Mouse (Mus musculus) hindbrain, embryonic 10.5 days (tissue): ENCODE data around the gene Akap4. TPM values are rescaled to one million over a fixed set of nuclear protein-coding genes. Genes with fewer than 3 reads are reported as not detected.

ENCODE experiments used
- DNase-seq: peaks from one replicate; pipeline ENCODE4 v3.0.0-alpha.2; 2017; ENCODE audit warnings: low spot score
- H3K27ac ChIP-seq: fragments of 300-500 bp; sonication (generic); 2 replicates; pipeline ENCODE4 v1.5.1; 2016; ENCODE audit warnings: mild to moderate bottlenecking, moderate library complexity
- H3K27me3 ChIP-seq: fragments of 300-500 bp; sonication (generic); 2 replicates; pipeline ENCODE4 v1.6.1; 2016; ENCODE audit warnings: mild to moderate bottlenecking; ENCODE audit not compliant: poor library complexity, insufficient read depth, severe bottlenecking
- H3K36me3 ChIP-seq: fragments of 300-500 bp; sonication (generic); 2 replicates; pipeline ENCODE4 v1.6.1; 2016; ENCODE audit warnings: mild to moderate bottlenecking, moderate library complexity
- H3K4me1 ChIP-seq: fragments of 300-500 bp; sonication (generic); replicated peaks from 2 replicates; pipeline ENCODE4 v1.6.1; 2016; ENCODE audit warnings: mild to moderate bottlenecking
- H3K4me3 ChIP-seq: fragments of 300-500 bp; sonication (generic); 2 replicates; pipeline ENCODE4 v1.5.1; 2016; ENCODE audit warnings: mild to moderate bottlenecking, moderate library complexity
- H3K9me3 ChIP-seq: fragments of 300-500 bp; sonication (generic); 2 replicates; pipeline ENCODE4 v1.6.1; 2016; ENCODE audit warnings: mild to moderate bottlenecking, moderate library complexity
- WGBS: fragments of 180-500 bp; shearing (Covaris S2); methylation state at CpG from one replicate; pipeline ENCODE4 v1.1.7; 2016; 5-methylcytosine and 5-hydroxymethylcytosine counted together
- polyA plus RNA-seq: library from polyadenylated mRNA; unstranded; fragments of >200 nt; fragmentation: Nextera tagmentation; extraction: Ambion mirVana; gene quantifications from 2 replicates; pipeline ENCODE4 v1.2.1, GENCODE M21; 2016

Gene Akap4
- polyA plus RNA-seq, result not detected in 2 replicates

GRCm38 (mm10) chrX:7067219-7067618, at the start of gene Akap4:
Akap4 (plus strand) TSS chrX:7067519.
- no peaks in the 10 kb centered on the region for H3K4me1 ChIP-seq
- no peaks in the 10 kb centered on the region for H3K36me3 ChIP-seq
- H3K9me3 ChIP-seq, result peaks cover 15% of the 10 kb centered on the region
- WGBS, result 93% methylated on average over 1 of the region's 1 CpGs
- DNase-seq, result no peak
- H3K27ac ChIP-seq, result no peak within 1 kb of the TSS
- no peaks in the 10 kb centered on the region for H3K27me3 ChIP-seq
- H3K4me3 ChIP-seq, result no peak within 1 kb of the TSS

- no peak for DNase-seq
- Histone ChIP-seq H3K27ac (no peak within 1 kb of the TSS), H3K36me3 (no peaks in the 10 kb centered on the region), H3K4me3 (no peak within 1 kb of the TSS), H3K4me1 (no peaks in the 10 kb centered on the region), H3K9me3 (no peaks in the 10 kb centered on the region), H3K27me3 (no peaks in the 10 kb centered on the region)
- WGBS, result 95% methylated on average over 19 of the region's 19 CpGs
Observed at GRCm38 (mm10) chrX:7041519-7041918, 25.8 kb upstream of the Akap4 start, which contains the start of gene Ccnb3. Ccnb3 (minus strand) TSS chrX:7041619.

- H3K27ac ChIP-seq, result no peak overlapping the region
- H3K36me3 ChIP-seq, result no peaks in the 10 kb centered on the region
- H3K27me3 ChIP-seq, result no peaks in the 10 kb centered on the region
- DNase-seq, result no peak
- H3K4me1 ChIP-seq, result no peaks in the 10 kb centered on the region
- no peak overlapping the region for H3K4me3 ChIP-seq
- no peaks in the 10 kb centered on the region for H3K9me3 ChIP-seq
Observed at GRCm38 (mm10) chrX:7057056-7057455, 10.3 kb upstream of the Akap4 start.

GRCm38 (mm10) chrX:7057634-7058033, 9.7 kb upstream of the Akap4 start:
- Histone ChIP-seq H3K36me3 (no peaks in the 10 kb centered on the region), H3K9me3 (no peaks in the 10 kb centered on the region), H3K27me3 (no peaks in the 10 kb centered on the region), H3K4me3 (no peak overlapping the region), H3K27ac (no peak overlapping the region), H3K4me1 (no peaks in the 10 kb centered on the region)
- whole genome bisulfite sequencing, result 78% methylated on average over 2 of the region's 2 CpGs
- no peak for DNase-seq

GRCm38 (mm10) chrX:7064109-7064508, 3.2 kb upstream of the Akap4 start:
- H3K4me3 ChIP-seq, result no peak overlapping the region
- DNase-seq, result no peak
- H3K27me3 ChIP-seq, result no peaks in the 10 kb centered on the region

GRCm38 (mm10) chrX:7068002-7068401, 683 bp downstream of the Akap4 start:
- no peaks in the 10 kb centered on the region for H3K27me3 ChIP-seq
- no peak overlapping the region for H3K27ac ChIP-seq
- no peaks in the 10 kb centered on the region for H3K4me1 ChIP-seq
- DNase-seq, result no peak
- H3K9me3 ChIP-seq, result peaks cover 17% of the 10 kb centered on the region
- no peaks in the 10 kb centered on the region for H3K36me3 ChIP-seq
- 75% methylated on average over 2 of the region's 2 CpGs for WGBS
- H3K4me3 ChIP-seq, result no peak overlapping the region

More at GRCm38 (mm10) chrX:7064109-7064508, 3.2 kb upstream of the Akap4 start:
- no peaks in the 10 kb centered on the region for H3K4me1 ChIP-seq
- H3K27ac ChIP-seq, result no peak overlapping the region
- H3K9me3 ChIP-seq, result no peaks in the 10 kb centered on the region
- H3K36me3 ChIP-seq, result no peaks in the 10 kb centered on the region

- H3K9me3 ChIP-seq, result no peaks in the 10 kb centered on the region
- H3K36me3 ChIP-seq, result no peaks in the 10 kb centered on the region
- no peaks in the 10 kb centered on the region for H3K4me1 ChIP-seq
- H3K27me3 ChIP-seq, result no peaks in the 10 kb centered on the region
- DNase-seq, result no peak
- H3K4me3 ChIP-seq, result no peak overlapping the region
- whole genome bisulfite sequencing, result 79% methylated on average over 6 of the region's 6 CpGs
- H3K27ac ChIP-seq, result no peak overlapping the region
Observed at GRCm38 (mm10) chrX:7079820-7080429, 12.6 kb downstream of the Akap4 start.

GRCm38 (mm10) chrX:7085878-7086277, 18.6 kb downstream of the Akap4 start:
- WGBS, result 98% methylated on average over 1 of the region's 1 CpGs
- no peaks in the 10 kb centered on the region for H3K9me3 ChIP-seq
- H3K4me1 ChIP-seq, result no peaks in the 10 kb centered on the region
- H3K4me3 ChIP-seq, result no peak overlapping the region
- H3K36me3 ChIP-seq, result no peaks in the 10 kb centered on the region
- no peak overlapping the region for H3K27ac ChIP-seq
- no peak for DNase-seq
- H3K27me3 ChIP-seq, result no peaks in the 10 kb centered on the region

GRCm38 (mm10) chrX:7090323-7090722, 23.0 kb downstream of the Akap4 start:
- Histone ChIP-seq H3K4me3 (no peak overlapping the region), H3K27me3 (no peaks in the 10 kb centered on the region), H3K9me3 (no peaks in the 10 kb centered on the region), H3K27ac (no peak overlapping the region), H3K36me3 (no peaks in the 10 kb centered on the region), H3K4me1 (no peaks in the 10 kb centered on the region)
- no peak for DNase-seq

GRCm38 (mm10) chrX:7102280-7102679, 35.0 kb downstream of the Akap4 start:
- H3K27ac ChIP-seq, result no peak overlapping the region
- no peaks in the 10 kb centered on the region for H3K4me1 ChIP-seq
- no peaks in the 10 kb centered on the region for H3K27me3 ChIP-seq
- H3K36me3 ChIP-seq, result no peaks in the 10 kb centered on the region
- no peak for DNase-seq
- H3K9me3 ChIP-seq, result no peaks in the 10 kb centered on the region
- H3K4me3 ChIP-seq, result no peak overlapping the region

GRCm38 (mm10) chrX:7114885-7115284, 47.6 kb downstream of the Akap4 start:
- Histone ChIP-seq H3K4me1 (no peaks in the 10 kb centered on the region), H3K36me3 (no peaks in the 10 kb centered on the region), H3K4me3 (no peak overlapping the region), H3K27ac (no peak overlapping the region), H3K27me3 (no peaks in the 10 kb centered on the region), H3K9me3 (no peaks in the 10 kb centered on the region)
- DNase-seq, result no peak
- 92% methylated on average over 3 of the region's 3 CpGs for WGBS

- Histone ChIP-seq H3K27ac (no peak overlapping the region), H3K36me3 (no peaks in the 10 kb centered on the region), H3K27me3 (no peaks in the 10 kb centered on the region), H3K4me1 (no peaks in the 10 kb centered on the region), H3K9me3 (no peaks in the 10 kb centered on the region), H3K4me3 (no peak overlapping the region)
- WGBS, result 88% methylated on average over 4 of the region's 4 CpGs
- no peak for DNase-seq
Observed at GRCm38 (mm10) chrX:7121618-7122280, 54.4 kb downstream of the Akap4 start.
